Mouse (Mus musculus) CD8-positive naive resting alpha-beta T cell, adult 57 days (primary cell): ENCODE results near the gene Gnl1. TPM values are rescaled to one million over a fixed set of nuclear protein-coding genes. Genes with fewer than 3 reads are reported as not detected.

Experiments used
- total RNA-seq: library from RNA; stranded (reverse); gene quantifications from one replicate; pipeline ENCODE4 v1.2.4, GENCODE M21; 2023

Gene Gnl1
- total RNA-seq: 51.7 TPM

DNA sequence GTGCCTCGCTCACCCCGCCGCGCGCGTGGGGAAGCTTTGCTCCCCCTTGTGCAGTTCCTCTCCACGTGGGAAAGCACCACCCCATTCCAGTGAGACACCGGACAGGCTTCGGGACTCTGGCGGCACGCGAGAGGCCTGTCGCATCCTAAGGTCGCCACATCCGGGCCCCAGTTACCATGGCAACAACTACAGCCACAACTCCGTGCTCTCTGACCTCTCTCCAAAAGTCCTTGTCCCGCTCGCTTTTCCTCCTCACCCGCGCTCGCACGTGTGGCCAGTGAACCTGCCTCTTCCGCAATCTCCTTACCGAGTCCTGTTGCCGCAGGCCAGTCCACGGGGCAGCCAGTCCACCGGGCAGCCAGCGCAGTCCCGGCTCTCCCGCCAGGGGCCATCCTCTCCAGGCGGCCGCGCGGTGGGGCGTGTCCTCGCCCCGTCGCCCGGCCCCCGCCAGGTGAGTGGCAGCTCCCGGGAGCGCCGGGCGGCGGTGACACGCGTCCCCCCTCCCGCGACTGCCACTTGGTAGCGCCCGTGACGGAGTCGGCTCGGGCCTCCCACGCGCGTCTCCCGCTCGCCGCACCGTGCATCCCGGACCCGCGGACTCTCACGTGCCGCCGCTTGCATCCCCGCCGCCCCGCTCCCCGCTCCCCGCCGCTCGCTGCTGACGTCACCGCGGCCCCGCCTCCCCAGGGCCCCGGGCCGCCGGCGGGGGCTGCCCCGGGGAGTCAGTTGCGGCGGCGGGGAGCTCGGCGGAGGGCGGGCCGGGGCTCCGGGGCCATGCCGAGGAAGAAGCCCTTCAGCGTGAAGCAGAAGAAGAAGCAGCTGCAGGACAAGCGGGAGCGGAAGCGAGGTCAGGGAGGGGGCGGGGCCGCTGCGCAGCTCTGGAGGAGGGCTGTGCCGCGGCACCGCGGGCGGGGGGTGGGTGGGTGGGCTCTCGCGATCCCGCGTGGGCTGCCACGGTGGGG, at the start of gene Gnl1, which contains the start of gene Prr3:
Gene Gnl1 (plus strand): TSS at position 451 of the 962 bp plus-strand sequence.
Gene Prr3 (minus strand): TSS at position 836 of the 962 bp plus-strand sequence.

DNA sequence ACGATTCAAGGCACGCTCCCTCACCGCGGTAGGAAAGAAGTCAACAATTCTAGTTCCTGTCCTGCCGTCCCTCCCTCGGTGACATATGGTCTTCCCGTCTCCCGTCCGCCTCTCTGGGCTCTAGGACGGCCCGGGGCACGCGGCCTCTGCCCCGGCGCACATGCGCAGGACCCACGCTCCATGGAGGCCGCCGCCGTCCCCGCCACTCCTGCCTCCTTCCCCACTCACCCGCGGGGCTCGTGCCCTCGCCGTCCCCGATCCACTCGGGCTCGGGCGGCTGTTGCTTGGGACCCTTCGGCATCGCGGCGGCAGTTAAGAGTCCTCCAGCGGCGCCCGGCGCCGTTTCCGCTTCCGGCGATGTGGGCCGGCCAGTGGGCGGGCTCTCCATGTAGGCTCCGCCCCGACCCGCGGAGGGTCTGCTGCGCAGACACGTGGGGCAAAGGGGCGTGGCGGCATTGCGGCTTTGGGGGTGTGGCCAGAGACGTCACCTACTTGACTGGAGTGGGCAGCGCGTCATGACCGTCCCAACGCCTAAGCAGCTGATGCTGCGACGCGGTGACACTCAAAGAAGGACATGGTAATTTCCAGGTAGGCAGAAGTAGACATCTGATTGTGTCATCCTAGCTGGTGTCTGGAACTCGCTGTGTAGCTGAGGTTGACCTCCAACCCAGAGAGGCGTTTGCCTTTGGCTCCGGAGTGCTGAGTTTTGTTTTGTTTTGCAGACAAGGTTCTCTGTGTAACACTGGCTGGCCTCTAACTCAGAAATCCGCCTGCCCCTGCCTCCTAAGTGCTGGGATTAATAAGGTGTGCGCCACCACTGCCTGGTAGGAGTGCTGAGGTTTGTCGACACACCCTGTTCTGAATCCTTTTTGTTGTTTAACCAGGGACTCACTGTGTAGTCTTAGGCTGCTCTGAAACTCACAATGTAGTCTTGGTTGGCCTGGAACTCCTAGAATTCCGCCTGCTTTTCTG, 9.9 kb upstream of the Gnl1 start, which contains the start of gene Abcf1:
Gene Abcf1 (minus strand): TSS at position 344 of the 972 bp plus-strand sequence.

DNA sequence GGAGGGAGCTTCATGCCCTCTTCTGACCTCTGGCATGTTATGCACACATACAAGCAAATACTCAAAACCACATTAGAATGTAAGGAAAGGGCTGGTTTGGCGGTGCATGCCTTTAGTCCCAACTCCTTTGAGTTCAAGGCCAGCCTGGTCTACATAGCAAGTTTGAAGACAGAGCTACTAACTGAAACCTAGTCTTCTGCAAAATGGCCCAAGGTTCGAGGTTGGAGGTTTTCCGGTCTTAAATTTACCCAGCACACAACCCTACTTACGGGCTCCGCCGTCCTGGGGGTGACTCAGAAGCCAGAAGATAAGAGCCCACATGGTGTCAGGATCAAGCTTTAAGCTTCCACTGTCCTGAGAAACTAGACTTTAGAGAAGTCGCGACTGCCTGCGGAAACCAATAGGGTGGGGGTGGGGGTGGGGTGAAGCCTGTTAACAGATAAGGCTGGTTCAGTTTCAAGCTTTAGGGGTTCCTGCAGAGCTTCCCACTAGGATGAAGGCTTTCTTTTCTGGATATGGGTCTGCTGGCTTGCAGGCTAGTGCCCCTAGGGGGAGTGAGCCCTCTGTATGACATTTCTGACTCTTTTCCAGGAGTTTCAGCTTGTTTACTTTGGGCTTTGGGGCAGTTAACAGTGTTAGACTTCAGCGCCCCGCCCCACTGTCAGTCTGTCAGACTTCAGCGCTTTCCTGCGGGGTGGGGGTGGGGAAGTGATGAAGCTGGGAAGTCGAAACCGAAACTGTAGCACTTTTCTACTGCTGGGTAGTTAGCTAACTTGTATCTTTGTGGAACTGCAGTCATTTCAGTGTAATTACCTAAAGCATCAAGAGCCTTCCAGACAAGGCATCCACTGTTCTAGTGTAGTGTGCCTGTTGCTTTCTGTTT, 40.8 kb downstream of the Gnl1 start, which contains the start of gene H2-T24:
Gene H2-T24 (minus strand): TSS at position 370 of the 883 bp plus-strand sequence.

DNA sequence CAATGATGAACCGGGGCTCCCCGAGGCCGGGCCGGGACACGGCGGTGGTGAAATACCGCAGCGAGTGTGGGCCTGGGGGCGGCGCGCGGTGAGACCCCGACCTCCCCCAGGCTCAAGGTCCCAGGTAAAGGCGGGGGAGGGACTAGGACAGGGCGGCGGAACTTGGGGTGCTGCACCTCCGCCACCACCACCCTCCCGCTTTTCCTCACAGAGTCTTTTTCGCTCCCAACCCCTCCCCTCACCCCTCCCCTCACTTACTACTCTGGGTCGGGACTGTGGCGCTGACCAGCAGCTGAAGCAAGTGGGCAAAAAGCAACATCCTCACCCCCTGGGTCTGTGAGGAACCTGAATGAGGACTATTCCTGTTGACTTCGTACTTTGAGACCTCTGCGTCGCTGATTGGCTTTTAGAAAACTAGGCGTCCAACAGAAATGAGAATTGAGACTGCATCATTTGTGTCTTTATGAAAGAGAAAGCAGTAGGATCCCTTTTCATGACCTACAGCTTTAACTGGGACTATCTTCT, 52.8 kb downstream of the Gnl1 start, which contains the start of gene H2-T23:
Gene H2-T23 (minus strand): TSS at position 505 of the 525 bp plus-strand sequence.

Other genes starting within 250 kb of the Gnl1 start
- gene Ier3, start 158.2 kb upstream of the Gnl1 start, total RNA-seq: 10.8 TPM
- gene Flot1, start 156.6 kb upstream of the Gnl1 start, total RNA-seq: 52.4 TPM
- gene Tubb5, start 141.5 kb upstream of the Gnl1 start, total RNA-seq: 692 TPM
- gene Mdc1, start 138.3 kb upstream of the Gnl1 start, total RNA-seq: 76.2 TPM
- 16.8 TPM for gene Nrm, start 118.5 kb upstream of the Gnl1 start, total RNA-seq
- gene Ppp1r18, start 114.3 kb upstream of the Gnl1 start, total RNA-seq: 239 TPM
- gene Dhx16, start 100.0 kb upstream of the Gnl1 start, total RNA-seq: 109 TPM
- 23.7 TPM for gene 2310061I04Rik, start 82.4 kb upstream of the Gnl1 start, total RNA-seq
- gene Atat1, start 69.8 kb upstream of the Gnl1 start, total RNA-seq: 8.6 TPM
- gene Mrps18b, start 63.5 kb upstream of the Gnl1 start, total RNA-seq: 67.6 TPM
- gene Ppp1r10, start 63.4 kb upstream of the Gnl1 start, total RNA-seq: 156 TPM
- gene Abcf1, start 10.1 kb upstream of the Gnl1 start, total RNA-seq: 116 TPM
- gene Prr3, start 385 bp downstream of the Gnl1 start, total RNA-seq: 47.3 TPM
- 22.1 TPM for gene H2-T24, start 40.7 kb downstream of the Gnl1 start, total RNA-seq
- gene H2-T23, start 53.0 kb downstream of the Gnl1 start, total RNA-seq: 301 TPM
- 184 TPM for gene H2-T22, start 62.9 kb downstream of the Gnl1 start, total RNA-seq
- gene Gm6034, start 63.1 kb downstream of the Gnl1 start, total RNA-seq: 1.0 TPM
- gene Gm11127, start 78.5 kb downstream of the Gnl1 start, total RNA-seq: 81.8 TPM
- 9.5 TPM for gene Gm19684, start 141.8 kb downstream of the Gnl1 start, total RNA-seq
- 17.0 TPM for gene Gm7030, start 149.6 kb downstream of the Gnl1 start, total RNA-seq
- 0.83 TPM for gene Gm8909, start 188.7 kb downstream of the Gnl1 start, total RNA-seq
- 3.4 TPM for gene H2-T3, start 210.4 kb downstream of the Gnl1 start, total RNA-seq